Mouse (Mus musculus): ENCODE measurements at regions not wholly inside any gene's neighbourhood (a gene's known extent, or its start where the extent isn't known, plus 50 kb on each side); places are given as distances from the start of the nearest gene placed in this dataset.

GRCm38 (mm10) chr10:42131798-42132197 lies 113.6 kb upstream of the Armc2 start:
- Histone ChIP-seq H3K27ac (replicated peaks; ENCODE audit: low read depth, low read length) (no peak overlapping the region), H3K9me3 (ENCODE audit: control insufficient read depth, low read length) (no peaks in the 10 kb centered on the region), H3K4me3 (ENCODE audit: low read depth, low read length) (no peak overlapping the region), H3K4me1 (ENCODE audit: control insufficient read depth, insufficient read depth, low read length) (no peaks in the 10 kb centered on the region), H3K27me3 (replicated peaks; ENCODE audit: control insufficient read depth, insufficient read depth, low read length) (no peaks in the 10 kb centered on the region), H3K4me2 (ENCODE audit: low read depth, low read length) (no peak overlapping the region), H3K9ac (ENCODE audit: low read depth, low read length) (no peak overlapping the region), H3K36me3 (ENCODE audit: control insufficient read depth, insufficient read depth, low read length) (no peaks in the 10 kb centered on the region)
- no peak for DNase-seq (ENCODE audit: low spot score)
- 94% methylated on average over 6 of the region's 6 CpGs for WGBS
- no peak for ATAC-seq (ENCODE audit: low read depth)

- 50% methylated on average over 2 of the region's 2 CpGs for WGBS
- Histone ChIP-seq H3K27ac (replicated peaks; ENCODE audit: low read depth, low read length) (no peak overlapping the region), H3K9me3 (ENCODE audit: control insufficient read depth, low read length) (no peaks in the 10 kb centered on the region), H3K9ac (ENCODE audit: low read depth, low read length) (no peak overlapping the region), H3K4me3 (ENCODE audit: low read depth, low read length) (no peak overlapping the region), H3K4me2 (ENCODE audit: low read depth, low read length) (no peak overlapping the region), H3K4me1 (ENCODE audit: control insufficient read depth, insufficient read depth, low read length) (no peaks in the 10 kb centered on the region), H3K36me3 (ENCODE audit: control insufficient read depth, insufficient read depth, low read length) (no peaks in the 10 kb centered on the region), H3K27me3 (replicated peaks; ENCODE audit: control insufficient read depth, insufficient read depth, low read length) (no peaks in the 10 kb centered on the region)
- DNase-seq (ENCODE audit: low spot score) = no peak
- ATAC-seq (ENCODE audit: low read depth) = no peak
These were observed 113.1 kb upstream of the Armc2 start for GRCm38 (mm10) chr10:42131298-42131697.

- DNase-seq (ENCODE audit: low spot score) = peak; percentile 33
- Histone ChIP-seq H3K9ac (ENCODE audit: low read depth, low read length) (no peak overlapping the region), H3K4me3 (ENCODE audit: low read depth, low read length) (no peak overlapping the region), H3K36me3 (ENCODE audit: control insufficient read depth, insufficient read depth, low read length) (no peaks in the 10 kb centered on the region), H3K4me2 (ENCODE audit: low read depth, low read length) (no peak overlapping the region), H3K4me1 (ENCODE audit: control insufficient read depth, insufficient read depth, low read length) (peaks cover 6% of the 10 kb centered on the region; the same call in 1 of the 2 replicates), H3K27me3 (replicated peaks; ENCODE audit: control insufficient read depth, insufficient read depth, low read length) (no peaks in the 10 kb centered on the region), H3K27ac (replicated peaks; ENCODE audit: low read depth, low read length) (no peak overlapping the region), H3K9me3 (ENCODE audit: control insufficient read depth, low read length) (no peaks in the 10 kb centered on the region)
- 68% methylated on average over 14 of the region's 14 CpGs for WGBS
- 0 out of 2 replicates have a peak, but pooled peaks have one; percentile 26 for ATAC-seq (ENCODE audit: low read depth)
These were observed 109.7 kb upstream of the Armc2 start for GRCm38 (mm10) chr10:42127865-42128419.

GRCm38 (mm10) chr10:42126816-42127215 lies 108.6 kb upstream of the Armc2 start:
- Histone ChIP-seq H3K27me3 (replicated peaks; ENCODE audit: control insufficient read depth, insufficient read depth, low read length) (no peaks in the 10 kb centered on the region), H3K27ac (replicated peaks; ENCODE audit: low read depth, low read length) (no peak overlapping the region), H3K9ac (ENCODE audit: low read depth, low read length) (no peak overlapping the region), H3K36me3 (ENCODE audit: control insufficient read depth, insufficient read depth, low read length) (no peaks in the 10 kb centered on the region), H3K9me3 (ENCODE audit: control insufficient read depth, low read length) (no peaks in the 10 kb centered on the region), H3K4me3 (ENCODE audit: low read depth, low read length) (no peak overlapping the region), H3K4me1 (ENCODE audit: control insufficient read depth, insufficient read depth, low read length) (peaks cover 11% of the 10 kb centered on the region; the same call in 1 of the 2 replicates), H3K4me2 (ENCODE audit: low read depth, low read length) (no peak overlapping the region)
- ATAC-seq (ENCODE audit: low read depth) (no peak), DNase-seq (ENCODE audit: low spot score) (no peak)
- 67% methylated on average over 1 of the region's 1 CpGs for WGBS

GRCm38 (mm10) chr10:42122768-42123635 lies 104.8 kb upstream of the Armc2 start:
- Histone ChIP-seq H3K4me3 (ENCODE audit: low read depth, low read length) (no peak overlapping the region), H3K4me2 (ENCODE audit: low read depth, low read length) (no peak overlapping the region), H3K27ac (replicated peaks; ENCODE audit: low read depth, low read length) (peak overlapping the region; percentile 78), H3K9ac (ENCODE audit: low read depth, low read length) (no peak overlapping the region), H3K27me3 (replicated peaks; ENCODE audit: control insufficient read depth, insufficient read depth, low read length) (no peaks in the 10 kb centered on the region), H3K4me1 (ENCODE audit: control insufficient read depth, insufficient read depth, low read length) (peaks cover 20% of the 10 kb centered on the region), H3K36me3 (ENCODE audit: control insufficient read depth, insufficient read depth, low read length) (no peaks in the 10 kb centered on the region), H3K9me3 (ENCODE audit: control insufficient read depth, low read length) (no peaks in the 10 kb centered on the region)
- 33% methylated on average over 7 of the region's 7 CpGs for WGBS
- ATAC-seq (ENCODE audit: low read depth) (peak; percentile 76), DNase-seq (ENCODE audit: low spot score) (peak; percentile 57)

GRCm38 (mm10) chr10:42121984-42122383 lies 103.7 kb upstream of the Armc2 start:
- 39% methylated on average over 4 of the region's 4 CpGs for WGBS
- no peaks in the 10 kb centered on the region for H3K27me3 ChIP-seq (replicated peaks; ENCODE audit: control insufficient read depth, insufficient read depth, low read length)
- no peak overlapping the region for H3K4me3 ChIP-seq (ENCODE audit: low read depth, low read length)
- DNase-seq (ENCODE audit: low spot score) = no peak
- no peak overlapping the region for H3K9ac ChIP-seq (ENCODE audit: low read depth, low read length)
- H3K27ac ChIP-seq (replicated peaks; ENCODE audit: low read depth, low read length) = peak overlapping the region; percentile 78
- H3K4me2 ChIP-seq (ENCODE audit: low read depth, low read length) = no peak overlapping the region
- ATAC-seq (ENCODE audit: low read depth) = no peak
- H3K9me3 ChIP-seq (ENCODE audit: control insufficient read depth, low read length) = no peaks in the 10 kb centered on the region
- H3K36me3 ChIP-seq (ENCODE audit: control insufficient read depth, insufficient read depth, low read length) = no peaks in the 10 kb centered on the region
- peaks cover 20% of the 10 kb centered on the region for H3K4me1 ChIP-seq (ENCODE audit: control insufficient read depth, insufficient read depth, low read length)

GRCm38 (mm10) chr10:42119326-42119725 lies 101.1 kb upstream of the Armc2 start:
- H3K9ac ChIP-seq (ENCODE audit: low read depth, low read length) = no peak overlapping the region
- no peak for DNase-seq (ENCODE audit: low spot score)
- WGBS = 43% methylated on average over 12 of the region's 12 CpGs
- H3K4me3 ChIP-seq (ENCODE audit: low read depth, low read length) = no peak overlapping the region
- no peak for ATAC-seq (ENCODE audit: low read depth)
- H3K27ac ChIP-seq (replicated peaks; ENCODE audit: low read depth, low read length) = peak overlapping the region; percentile 63; the same call in 1 of the 2 replicates
- H3K27me3 ChIP-seq (replicated peaks; ENCODE audit: control insufficient read depth, insufficient read depth, low read length) = no peaks in the 10 kb centered on the region
- H3K4me1 ChIP-seq (ENCODE audit: control insufficient read depth, insufficient read depth, low read length) = peaks cover 20% of the 10 kb centered on the region
- H3K36me3 ChIP-seq (ENCODE audit: control insufficient read depth, insufficient read depth, low read length) = no peaks in the 10 kb centered on the region
- no peaks in the 10 kb centered on the region for H3K9me3 ChIP-seq (ENCODE audit: control insufficient read depth, low read length)
- H3K4me2 ChIP-seq (ENCODE audit: low read depth, low read length) = no peak overlapping the region

- peak overlapping the region; percentile 63; the same call in 1 of the 2 replicates for H3K27ac ChIP-seq (replicated peaks; ENCODE audit: low read depth, low read length)
- WGBS = 64% methylated on average over 13 of the region's 13 CpGs
These were observed 100.3 kb upstream of the Armc2 start for GRCm38 (mm10) chr10:42118361-42119188.

More at GRCm38 (mm10) chr10:42118361-42119188, 100.3 kb upstream of the Armc2 start:
- DNase-seq (ENCODE audit: low spot score) (no peak), ATAC-seq (ENCODE audit: low read depth) (no peak)
- H3K4me3 ChIP-seq (ENCODE audit: low read depth, low read length) = no peak overlapping the region
- H3K4me1 ChIP-seq (ENCODE audit: control insufficient read depth, insufficient read depth, low read length) = peaks cover 20% of the 10 kb centered on the region
- no peak overlapping the region for H3K4me2 ChIP-seq (ENCODE audit: low read depth, low read length)
- H3K9ac ChIP-seq (ENCODE audit: low read depth, low read length) = no peak overlapping the region
- H3K36me3 ChIP-seq (ENCODE audit: control insufficient read depth, insufficient read depth, low read length) = no peaks in the 10 kb centered on the region
- H3K27me3 ChIP-seq (replicated peaks; ENCODE audit: control insufficient read depth, insufficient read depth, low read length) = no peaks in the 10 kb centered on the region
- H3K9me3 ChIP-seq (ENCODE audit: control insufficient read depth, low read length) = no peaks in the 10 kb centered on the region
